Mouse (Mus musculus): ENCODE measurements around the gene Cers4.

The Cers4 gene

GRCm38 (mm10) chr8:4492851-4493685, at the start of gene Cers4:
TSS of gene Cers4 (plus strand) at chr8:4493026.
- DNase-seq = peak; percentile 90 to 94

GRCm38 (mm10) chr8:4458165-4458564, 34.7 kb upstream of the Cers4 start:
- DNase-seq = no peak

GRCm38 (mm10) chr8:4463061-4463460, 29.8 kb upstream of the Cers4 start:
- DNase-seq = no peak

- DNase-seq = no peak
Measured at GRCm38 (mm10) chr8:4474419-4475187, 18.2 kb upstream of the Cers4 start.

DNA sequence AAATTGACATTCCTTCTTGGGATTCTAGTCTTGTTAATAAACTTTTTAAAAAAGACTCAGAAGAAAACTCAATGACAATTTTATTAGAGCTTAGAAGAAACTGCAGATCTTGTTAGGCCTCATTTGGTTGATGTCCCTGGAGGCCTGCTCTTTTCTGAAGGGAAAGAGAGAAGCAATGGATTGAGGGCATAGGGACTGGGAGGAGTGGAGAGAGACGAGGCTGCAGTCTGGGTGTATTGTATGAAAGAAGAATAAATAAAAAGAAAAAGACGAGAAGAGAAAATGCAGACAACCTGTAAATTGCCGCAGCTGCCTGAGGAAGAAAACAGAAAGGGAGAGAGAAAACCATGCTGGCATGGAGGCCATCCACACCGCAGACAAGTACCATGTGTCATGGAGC, 11.7 kb upstream of the Cers4 start:
- DNase-seq = no peak

DNA sequence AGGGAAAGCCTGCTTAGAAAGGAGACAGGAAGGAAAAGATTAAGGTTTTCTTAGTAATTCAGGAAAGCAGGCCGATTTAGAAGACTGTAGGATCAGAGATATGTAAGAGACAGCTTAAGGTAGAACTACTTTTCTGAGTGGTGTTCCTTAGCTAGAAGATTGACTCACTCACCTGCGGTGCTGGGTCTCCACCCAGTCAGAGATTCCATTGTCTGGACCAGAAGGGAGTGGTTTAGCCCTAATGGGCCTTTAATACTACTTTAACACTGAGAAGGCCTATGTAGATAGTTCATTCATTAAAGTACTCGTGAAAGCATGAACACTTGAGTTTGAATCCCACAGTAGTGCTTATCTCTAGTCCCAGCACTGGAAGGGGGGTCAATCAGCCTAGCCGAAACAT, 11.2 kb upstream of the Cers4 start:
- no peak for DNase-seq

DNA sequence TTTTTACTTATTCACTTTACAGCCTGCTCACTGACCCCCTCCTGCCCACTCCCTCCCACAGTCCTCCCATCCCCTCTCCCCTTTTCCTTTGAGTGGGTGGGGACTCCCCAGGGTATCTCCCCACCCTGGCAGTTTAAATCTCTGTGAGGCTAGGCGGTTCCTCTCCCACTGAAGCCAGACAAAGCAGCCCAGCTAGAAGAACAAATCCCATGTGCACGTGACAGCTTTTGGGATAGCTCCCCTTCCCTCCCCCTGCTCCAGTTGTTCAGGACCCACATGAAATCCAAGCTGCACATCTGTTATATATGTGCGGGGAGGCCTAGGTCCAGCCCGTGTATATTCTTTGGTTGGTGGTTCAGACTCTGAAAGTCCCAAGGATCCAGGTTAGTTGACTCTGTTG, 10.3 kb upstream of the Cers4 start:
- DNase-seq = no peak

GRCm38 (mm10) chr8:4483330-4483729, 9.5 kb upstream of the Cers4 start:
- peak; percentile 78 to 80 for DNase-seq

DNA sequence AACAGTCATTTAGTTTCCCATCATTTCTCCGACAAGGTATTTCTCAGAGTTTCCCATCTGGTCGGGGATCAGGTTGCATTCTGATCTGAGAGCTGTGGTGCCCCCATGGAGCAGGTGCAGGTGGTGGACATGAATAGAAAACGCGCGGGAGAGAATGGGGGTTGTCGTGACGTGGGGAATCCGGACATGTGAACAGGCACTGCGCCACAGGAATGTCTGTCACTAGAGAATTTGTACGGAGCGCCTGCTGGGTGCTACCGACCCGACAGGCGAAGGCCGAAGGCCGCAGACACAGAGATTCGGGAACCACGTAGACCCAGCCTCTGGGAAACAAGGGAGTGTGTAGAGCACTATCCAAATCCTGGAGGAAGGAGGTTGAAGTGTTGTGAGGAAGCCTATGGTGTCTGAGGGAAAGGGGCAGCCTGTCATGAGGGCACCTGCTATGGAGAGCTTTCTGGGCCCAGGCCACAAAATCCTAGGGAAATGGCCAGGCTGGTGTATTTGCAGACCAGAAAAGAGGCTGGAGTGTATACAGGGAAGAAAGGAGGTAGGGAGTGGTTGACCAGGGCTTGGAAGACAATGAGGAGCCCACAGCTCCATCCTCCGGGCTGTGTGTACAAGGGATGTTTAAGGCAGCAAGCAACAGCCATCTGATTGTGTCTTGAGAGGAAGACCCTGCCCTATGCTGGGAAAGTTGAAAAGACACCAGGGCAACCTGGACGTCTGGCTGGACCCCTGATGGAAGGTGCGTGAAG, 1.0 kb downstream of the Cers4 start:
- peak; percentile 58 to 68 for DNase-seq

- DNase-seq = no peak
Measured at GRCm38 (mm10) chr8:4495976-4496375, 3.1 kb downstream of the Cers4 start.

- DNase-seq = no peak
Measured at GRCm38 (mm10) chr8:4497610-4498009, 4.8 kb downstream of the Cers4 start.

DNA sequence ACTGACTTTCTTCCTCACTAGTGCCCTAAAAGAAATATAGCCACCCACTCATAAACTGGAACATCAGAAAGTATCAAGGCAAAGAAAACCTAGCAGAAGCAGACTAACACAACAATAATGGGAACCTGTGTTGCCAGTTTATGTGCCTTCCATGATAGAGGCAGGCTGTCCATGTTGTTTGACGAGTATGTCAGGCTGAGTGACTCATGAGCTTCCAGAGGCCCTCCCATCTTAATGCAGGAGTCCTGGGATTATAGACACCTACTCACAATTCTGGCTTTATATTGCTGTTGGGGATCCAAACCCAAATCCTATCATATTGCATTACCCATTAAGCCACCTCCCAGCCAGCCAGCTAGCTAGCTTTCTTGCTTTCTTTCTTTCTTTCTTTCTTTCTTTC, 12.5 kb downstream of the Cers4 start:
- no peak for DNase-seq

- DNase-seq = no peak
Measured at GRCm38 (mm10) chr8:4507527-4507926, 14.7 kb downstream of the Cers4 start.

- DNase-seq = no peak
Measured at GRCm38 (mm10) chr8:4510824-4511223, 18.0 kb downstream of the Cers4 start.

DNA sequence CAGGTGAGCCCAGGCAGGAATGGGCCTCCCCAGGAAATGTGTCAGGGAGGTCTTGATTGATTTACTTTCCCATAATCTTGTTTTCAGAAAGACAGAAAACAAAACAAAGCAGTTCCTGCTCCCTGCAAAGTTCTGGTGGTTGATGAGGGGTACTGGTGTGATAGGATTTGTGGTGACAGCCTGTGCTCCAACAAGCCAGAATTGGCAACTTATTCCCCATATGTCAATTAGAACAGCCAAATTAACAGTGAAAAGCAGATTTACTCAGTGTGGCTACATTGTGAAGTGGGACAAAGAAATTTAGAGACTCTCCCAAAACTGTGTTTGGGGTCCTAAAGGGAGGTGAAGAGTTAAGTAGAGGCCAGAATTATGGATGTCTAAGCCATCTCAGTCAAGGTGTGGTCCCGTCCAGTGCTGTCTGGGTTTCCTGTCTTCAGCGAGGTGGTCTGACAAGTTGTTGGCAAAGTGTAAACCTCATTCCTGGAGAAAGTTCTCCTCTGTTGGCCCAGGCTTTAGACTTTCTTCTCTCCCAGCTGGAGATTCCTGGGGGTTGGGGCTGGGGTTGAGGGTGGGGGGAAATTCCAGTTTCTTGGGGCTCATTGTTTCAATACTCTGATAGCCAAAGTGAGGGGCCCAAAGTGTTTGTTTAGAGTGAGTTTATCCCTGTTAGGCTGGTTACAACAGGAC, 18.7 kb downstream of the Cers4 start:
- no peak for DNase-seq

- DNase-seq = no peak
Measured at GRCm38 (mm10) chr8:4512116-4512495, 19.3 kb downstream of the Cers4 start.

DNA sequence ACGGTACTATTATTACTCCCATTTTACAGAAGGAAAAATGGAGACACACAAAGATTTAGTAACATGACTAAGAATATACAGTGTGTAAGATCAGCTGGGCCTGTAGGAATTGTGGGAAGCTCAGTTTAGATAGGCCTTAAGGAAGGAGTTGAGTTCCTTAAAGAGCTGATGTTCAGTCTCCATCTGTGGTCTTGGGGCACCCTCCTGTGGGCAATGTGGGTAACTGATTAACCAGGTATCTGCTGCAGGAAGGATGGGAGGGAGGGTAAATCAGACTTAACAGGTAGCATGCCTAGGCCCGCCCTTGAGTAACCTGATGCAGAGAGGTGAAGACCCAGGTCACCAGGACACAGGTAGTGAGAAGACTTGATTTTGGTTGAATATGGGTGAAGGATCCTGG, 23.3 kb downstream of the Cers4 start:
- DNase-seq = peak; percentile 32 to 51

DNA sequence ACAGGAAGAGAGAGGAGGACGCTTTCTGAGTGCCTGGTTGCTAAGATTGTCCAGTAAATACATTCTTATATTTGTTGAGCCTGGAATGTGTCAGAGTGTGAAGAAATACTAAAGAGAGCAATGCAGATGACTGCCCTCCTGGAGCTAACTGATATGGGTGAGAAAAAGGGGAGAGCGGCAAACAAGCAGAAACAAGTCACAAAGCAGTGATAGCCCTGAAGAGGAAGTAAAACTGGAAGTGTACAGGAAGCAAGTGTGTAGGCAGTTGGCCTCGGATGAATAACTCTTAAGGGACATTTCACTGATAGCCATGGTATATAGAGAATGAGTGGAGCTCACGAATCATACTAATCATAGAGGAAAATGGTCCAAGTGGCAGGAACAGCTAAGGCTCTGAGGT, 28.6 kb downstream of the Cers4 start:
- DNase-seq = no peak

- DNase-seq = no peak
Measured at GRCm38 (mm10) chr8:4523525-4523924, 30.7 kb downstream of the Cers4 start.
